Mouse (Mus musculus) liver, adult (tissue): ENCODE results near the gene Txnrd2.

ENCODE experiments used
- GATA4 ChIP-seq: IDR thresholded peaks from 2 replicates; pipeline ENCODE4 v1.6.1; 2014; ENCODE audit warnings: mild to moderate bottlenecking, low read length; ENCODE audit not compliant: insufficient replicate concordance

Txnrd2 gene

GRCm38 (mm10) chr16:18388583-18389435, 37.4 kb upstream of the Txnrd2 start:
- no peak for TF ChIP-seq GATA4

- TF ChIP-seq GATA4: no peak
Observed at GRCm38 (mm10) chr16:18390399-18390798, 35.8 kb upstream of the Txnrd2 start.

DNA sequence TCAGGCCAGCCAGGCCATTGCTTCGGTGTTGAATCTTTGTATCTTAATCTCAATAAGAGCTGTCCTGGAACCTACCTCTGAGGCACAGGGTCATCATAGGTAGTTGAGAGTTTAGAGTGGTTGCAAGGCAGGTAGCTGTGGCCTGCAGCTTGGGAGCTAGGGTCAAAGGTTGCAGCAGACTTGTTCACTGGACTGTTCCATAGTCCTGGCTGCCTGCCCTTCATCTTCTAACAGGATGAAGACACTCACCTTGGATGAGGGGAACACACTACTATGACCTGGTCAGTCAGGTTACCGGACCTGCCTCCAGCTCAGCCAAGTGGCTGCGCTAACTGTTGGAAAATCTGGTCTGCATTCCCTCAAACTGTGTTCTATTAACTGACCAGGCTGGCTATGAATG, 35.1 kb upstream of the Txnrd2 start:
- TF ChIP-seq GATA4: no peak

- no peak for TF ChIP-seq GATA4
Observed at GRCm38 (mm10) chr16:18391728-18392127, 34.5 kb upstream of the Txnrd2 start.

DNA sequence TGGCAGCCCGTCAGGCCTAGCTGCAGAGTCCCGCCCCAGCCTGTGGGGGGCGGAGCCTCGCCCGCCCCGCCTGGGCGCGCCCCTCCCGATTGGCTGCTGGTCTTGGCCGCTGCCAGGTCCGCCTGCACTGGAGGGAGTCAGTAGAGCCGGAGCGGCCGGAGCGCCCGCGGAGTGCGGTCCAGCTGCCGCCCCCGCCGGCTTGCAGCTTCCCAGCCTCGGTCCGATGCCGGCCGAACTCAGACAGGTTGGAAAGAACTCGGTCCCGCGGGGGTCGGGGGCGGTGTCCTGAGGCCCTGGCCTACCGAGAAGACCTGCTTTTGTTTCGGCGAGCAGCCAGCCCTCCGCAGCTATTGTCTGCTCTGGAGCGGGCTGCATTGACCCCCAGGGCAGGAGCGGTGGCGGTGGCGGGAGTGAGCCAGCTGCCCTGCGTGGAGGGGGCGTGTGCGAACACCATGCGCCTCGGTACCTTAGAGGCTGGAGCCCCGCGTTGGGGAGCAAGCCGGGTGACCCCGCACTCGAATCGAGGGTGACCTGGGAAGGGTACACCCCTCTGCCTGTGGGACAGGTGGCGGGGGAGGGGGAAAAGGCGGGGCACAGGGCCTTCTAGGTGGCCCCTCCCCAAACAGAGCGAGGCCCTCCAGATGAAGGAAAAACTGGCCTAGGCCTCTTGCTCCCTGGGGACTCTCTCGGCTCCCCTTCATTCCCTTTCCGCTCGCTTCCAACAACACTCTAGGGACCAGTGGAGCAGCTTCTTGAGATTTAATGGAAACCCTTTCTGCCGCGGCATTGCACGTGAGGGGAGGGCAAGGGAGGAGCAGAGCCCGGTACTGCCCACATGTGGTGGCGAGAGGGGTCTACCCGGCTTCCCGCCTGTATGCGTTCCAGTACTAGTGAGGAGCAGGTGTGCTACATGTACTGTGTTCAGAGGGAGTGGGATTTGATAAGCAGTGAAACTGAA, 33.4 kb upstream of the Txnrd2 start:
- TF ChIP-seq GATA4: no peak

- no peak for TF ChIP-seq GATA4
Observed at GRCm38 (mm10) chr16:18393595-18393994, 32.6 kb upstream of the Txnrd2 start.

GRCm38 (mm10) chr16:18394056-18394455, 32.1 kb upstream of the Txnrd2 start:
- TF ChIP-seq GATA4: no peak

DNA sequence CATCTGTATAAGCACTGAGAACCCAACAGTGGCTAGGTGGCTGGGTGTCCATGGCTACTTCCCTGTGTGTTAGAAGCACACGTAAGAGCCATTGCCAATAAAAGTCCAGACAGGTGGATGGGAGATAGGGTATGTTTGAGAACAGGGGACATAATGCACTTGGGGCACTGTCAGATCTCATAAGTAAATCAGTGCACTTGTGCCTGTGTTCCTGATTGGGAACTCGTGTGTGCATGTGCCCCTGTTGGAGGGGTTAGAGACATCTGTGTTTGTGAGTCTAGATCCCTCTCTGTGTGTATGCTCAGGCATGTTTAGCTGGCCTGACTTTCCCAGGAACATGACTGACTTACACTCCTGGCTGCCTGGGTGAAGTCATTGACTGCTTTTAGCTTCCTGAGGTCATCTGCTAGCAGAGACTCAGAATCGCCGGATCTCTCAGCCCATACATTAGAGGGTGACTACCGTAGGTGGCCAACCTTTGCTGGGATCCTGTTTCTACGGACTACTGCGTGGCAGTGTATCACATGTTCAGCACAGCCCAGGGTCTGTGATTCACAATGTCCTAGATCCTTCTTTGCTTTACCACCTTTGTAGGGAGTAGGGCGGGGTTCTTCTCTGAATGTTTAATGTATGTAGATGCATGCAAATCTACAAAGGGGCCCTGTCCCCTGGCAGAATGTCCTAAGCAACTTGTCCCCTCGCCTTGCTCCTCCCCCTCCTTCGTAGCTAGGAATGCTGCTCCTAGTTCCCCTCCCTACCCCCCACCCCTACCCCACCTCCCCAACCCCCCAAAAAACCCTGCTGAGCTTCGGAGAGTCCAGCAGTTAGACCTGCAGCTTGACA, 31.2 kb upstream of the Txnrd2 start:
- no peak for TF ChIP-seq GATA4

GRCm38 (mm10) chr16:18395620-18396036, 30.6 kb upstream of the Txnrd2 start:
- TF ChIP-seq GATA4: no peak

GRCm38 (mm10) chr16:18396201-18396600, 30.0 kb upstream of the Txnrd2 start:
- no peak for TF ChIP-seq GATA4

DNA sequence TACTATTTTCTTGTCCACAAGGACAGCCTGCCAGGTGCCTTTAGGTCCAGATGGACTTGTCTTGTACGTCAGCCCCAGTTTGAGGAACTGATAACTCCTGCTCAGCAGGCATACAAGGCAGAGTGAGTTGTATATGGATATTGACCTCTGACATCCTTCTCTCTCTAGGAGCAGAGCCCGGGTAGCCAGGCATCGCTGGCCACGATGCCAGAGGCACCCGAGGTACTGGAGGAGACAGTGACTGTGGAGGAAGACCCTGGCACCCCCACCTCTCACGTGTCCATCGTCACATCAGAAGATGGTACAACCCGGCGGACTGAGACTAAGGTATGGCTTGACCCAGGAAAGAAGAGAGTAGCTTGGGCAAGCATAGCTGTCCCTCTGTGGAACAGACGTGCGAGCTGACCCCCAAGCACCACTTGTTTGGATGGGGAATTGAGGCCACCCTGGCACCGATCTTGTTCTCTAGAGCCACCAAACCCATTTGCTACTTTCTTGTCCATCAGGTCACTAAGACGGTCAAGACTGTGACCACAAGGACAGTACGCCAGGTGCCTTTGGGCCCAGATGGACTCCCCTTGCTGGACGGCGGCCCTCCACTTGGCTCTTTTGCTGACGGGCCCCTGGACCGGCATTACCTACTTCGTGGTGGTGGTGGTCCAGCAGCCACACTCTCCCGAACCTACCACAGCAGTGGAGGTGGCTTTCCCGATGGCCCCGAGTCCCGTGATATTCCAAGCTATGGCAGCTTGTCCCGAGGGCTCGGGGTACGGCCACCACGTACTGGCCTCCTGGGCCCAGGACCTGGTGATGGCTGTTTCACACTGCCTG, 29.2 kb upstream of the Txnrd2 start:
- no peak for TF ChIP-seq GATA4

GRCm38 (mm10) chr16:18400028-18400427, 26.2 kb upstream of the Txnrd2 start:
- TF ChIP-seq GATA4: no peak

DNA sequence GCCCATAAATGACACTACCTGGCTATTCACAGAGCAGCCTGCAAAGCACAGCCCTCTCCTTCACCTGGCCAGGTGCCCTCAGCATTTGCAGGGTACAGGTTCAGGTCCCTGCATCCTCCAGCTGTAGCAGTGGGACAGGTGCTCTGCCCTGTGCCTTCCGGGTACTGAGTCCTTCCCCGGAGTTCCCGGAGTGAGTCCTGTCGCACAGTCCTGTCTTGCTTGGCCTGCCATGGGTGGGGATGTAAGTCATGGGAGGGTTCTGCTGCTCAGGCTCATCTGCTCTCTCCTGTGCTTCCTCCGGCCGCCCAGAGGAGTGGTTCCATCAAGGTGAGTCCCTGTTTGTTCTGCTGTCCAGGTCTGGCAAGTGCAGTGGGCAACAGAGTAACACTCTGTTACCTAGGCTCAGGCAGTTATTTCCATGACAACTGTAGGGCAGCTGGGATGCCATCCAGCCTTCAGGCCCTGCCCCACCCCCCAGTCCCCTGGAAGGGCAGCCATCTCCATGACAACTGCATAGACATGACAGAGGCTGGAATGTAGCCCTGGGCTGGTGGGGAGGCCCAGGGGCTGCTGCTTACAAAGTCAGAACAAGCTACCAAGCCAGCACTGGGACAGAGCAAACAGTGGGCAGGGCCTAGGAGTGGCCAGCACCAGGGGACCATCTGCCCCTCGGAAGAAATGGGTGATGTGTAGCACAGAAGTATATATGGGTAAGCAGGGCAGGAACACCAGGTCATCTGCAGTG, 25.5 kb upstream of the Txnrd2 start:
- no peak for TF ChIP-seq GATA4

GRCm38 (mm10) chr16:18403285-18403684, 22.9 kb upstream of the Txnrd2 start:
- TF ChIP-seq GATA4: no peak
